Mouse (Mus musculus): ENCODE results near the gene Tardbp.

GRCm38 (mm10) chr4:148664021-148664420, 37.2 kb upstream of the Tardbp start:
- TF ChIP-seq POLR2A (IDR thresholded peaks at IDR 0.05; ENCODE audit: borderline replicate concordance, extremely low read depth, insufficient read depth, insufficient read length, poor library complexity, severe bottlenecking) = no peak
- TF ChIP-seq CTCF (IDR thresholded peaks at IDR 0.05; ENCODE audit: borderline replicate concordance, extremely low read depth, insufficient read depth, insufficient read length) = no peak

All from brain, embryonic 14.5 days (tissue).